Mouse (Mus musculus) fat pad, adult 2 months (tissue): ENCODE data around the gene Rin2.

ENCODE experiments used
- DNase-seq: peaks from one replicate; pipeline ENCODE4 v3.0.0-alpha.2; 2011; ENCODE audit warnings: low read depth, low spot score; ENCODE audit errors: extremely low read depth

The Rin2 gene

DNA sequence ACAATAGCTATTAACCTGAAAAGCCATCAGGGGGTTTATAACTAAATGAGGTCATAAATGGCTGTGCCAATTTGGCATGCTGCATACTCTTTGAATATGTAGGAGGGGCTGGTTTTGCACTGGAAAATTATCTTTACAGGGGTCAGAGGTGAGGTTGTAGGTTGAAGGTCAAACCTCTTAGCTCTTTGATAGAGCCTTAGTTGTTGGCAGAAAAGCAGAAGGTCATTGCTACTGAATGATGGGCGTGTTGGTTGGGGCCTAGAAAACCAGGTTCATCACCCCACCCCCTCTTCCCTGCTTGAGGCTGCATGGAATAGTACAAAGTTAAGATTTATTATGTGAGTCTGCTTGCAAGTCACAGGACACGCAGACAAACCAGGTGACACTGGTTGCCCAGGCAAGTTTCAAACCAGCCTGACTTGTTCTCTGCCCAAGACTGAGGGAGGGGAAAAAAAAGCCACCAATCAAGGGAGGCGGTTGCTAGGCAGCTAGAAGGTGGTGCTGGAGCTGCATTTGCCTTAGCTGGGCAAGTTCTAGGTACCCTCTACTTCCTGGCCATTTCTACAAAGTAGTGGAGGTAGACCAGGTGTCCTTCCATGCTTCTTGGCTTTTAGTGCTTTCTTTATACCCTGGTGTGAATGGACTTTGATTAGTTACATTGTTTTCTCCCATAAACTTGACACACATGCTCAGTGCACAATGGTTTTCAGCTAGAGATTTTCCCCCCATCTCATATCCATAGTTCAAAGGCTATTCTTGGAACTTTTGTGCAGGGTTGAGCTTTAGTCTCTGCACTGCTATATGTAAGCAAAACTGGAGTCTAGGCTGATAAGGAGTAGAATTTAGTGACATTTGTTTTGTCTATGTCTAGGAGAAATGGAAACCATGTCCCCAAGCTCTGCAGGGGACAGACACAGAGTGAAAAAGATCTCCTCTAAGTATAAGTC, 148.0 kb downstream of the Rin2 start:
- peak; percentile 97 for DNase-seq

DNA sequence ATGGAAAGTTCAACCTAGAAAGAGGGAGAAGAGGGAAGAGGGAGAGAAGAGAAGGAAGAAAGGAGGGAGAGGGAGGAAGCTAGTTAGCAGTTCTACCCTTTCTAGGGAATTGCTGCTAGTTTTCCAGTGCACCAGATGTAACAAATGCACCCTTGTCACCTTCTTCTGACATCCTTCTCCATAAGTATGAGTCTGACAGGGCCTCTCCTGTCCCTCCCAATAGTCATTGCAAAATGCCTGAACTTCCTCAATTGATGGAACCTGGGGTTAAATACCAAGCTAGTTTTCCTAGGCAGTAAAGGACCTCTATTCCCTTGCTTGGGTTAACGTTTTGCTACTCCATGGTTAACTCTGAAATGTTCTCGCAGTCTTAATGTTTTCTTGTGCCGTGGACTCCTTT, 149.7 kb downstream of the Rin2 start:
- DNase-seq: no peak

DNA sequence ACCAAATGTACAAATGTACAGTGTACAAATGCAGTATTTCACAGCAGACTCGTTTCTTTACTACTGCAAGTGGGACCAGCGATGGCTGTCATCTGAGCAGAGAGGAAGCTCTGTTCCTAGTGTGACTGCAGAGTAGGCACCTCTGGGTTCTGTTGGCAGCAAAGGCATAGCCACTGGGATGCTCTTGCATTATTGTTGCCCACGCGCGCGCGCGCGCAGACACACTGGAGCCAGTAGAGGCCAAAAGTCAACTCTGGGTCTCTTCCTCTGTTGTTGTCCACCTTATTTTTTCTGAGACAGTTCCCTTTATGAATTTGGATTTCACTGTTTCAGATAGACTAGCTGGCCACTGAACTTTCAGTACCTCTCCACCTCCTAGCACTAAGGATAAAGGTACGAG, 150.2 kb downstream of the Rin2 start:
- DNase-seq: no peak

DNA sequence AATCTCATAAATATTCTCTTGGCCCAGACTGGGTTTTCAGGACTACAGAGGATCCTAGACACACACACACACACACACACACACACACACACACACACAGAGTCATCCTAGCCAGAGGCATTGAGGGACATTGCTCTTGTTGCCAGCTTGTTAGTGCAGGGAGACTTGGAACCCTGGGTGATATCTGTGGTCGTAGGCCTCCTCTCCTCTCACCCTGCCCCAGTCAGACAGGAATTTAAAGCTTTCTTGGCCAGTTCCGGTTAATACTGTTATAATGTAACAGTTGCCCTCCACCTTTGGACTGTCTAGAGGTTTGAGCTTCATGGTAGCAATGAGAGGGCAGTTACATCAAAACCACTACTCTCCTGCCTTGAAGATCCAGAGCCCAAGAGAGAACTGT, 152.9 kb downstream of the Rin2 start:
- DNase-seq: no peak

DNA sequence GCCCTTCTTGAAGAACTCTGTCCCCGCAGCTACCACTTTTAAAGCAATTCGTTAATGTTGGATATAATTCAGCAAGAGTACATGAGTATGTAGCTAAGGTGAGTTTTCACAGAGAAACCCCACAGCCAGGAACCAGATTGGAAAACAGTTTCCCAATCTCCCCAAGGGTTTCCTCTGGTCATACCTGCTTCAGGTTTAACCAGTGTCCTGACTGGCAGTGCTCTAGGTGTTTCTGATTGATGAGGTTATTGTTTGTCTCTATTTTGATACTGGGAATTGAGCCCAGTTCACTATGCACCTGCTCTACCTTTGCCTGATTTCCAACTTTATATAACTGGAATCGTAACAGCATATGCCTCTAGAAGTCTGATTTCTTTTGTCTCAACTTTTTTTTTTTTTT, 153.6 kb downstream of the Rin2 start:
- DNase-seq: no peak

DNA sequence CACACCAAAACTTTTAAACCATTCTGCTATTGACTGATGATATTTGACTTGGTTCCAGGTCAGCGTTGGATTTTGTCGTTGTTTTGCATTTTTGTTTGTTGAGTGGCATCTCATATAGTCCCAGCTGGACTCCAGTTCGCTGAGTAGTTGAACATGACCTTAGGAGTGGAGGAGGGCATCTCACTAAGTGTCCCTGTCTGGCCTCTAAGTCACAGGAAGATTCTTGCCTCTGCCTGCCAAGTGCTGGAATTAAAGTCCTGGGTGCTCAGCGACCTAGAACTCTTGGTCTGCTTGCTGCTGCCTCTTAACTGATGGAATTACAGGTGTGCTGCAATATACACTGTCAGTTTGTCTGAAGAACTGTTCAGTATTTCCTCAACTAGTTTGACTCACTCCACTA, 154.2 kb downstream of the Rin2 start:
- DNase-seq: no peak

DNA sequence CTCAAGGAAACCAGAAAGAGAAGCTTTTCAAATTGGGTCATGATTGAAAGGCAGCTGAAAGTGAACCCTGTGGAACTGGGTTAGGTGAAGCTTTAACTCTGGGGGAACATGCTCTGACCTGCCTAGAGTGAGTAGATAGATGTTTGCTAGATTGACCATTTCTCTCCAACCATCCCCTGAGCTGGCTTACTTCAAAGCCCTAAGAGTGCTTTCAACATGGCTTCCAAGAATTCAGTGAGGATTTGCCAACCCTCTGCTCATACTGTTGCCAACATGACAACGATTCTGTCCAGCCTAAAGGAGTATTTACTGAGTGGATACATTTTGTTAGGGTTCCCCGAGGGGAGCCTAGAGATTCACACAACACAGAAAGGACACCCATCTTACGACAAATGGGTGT, 155.4 kb downstream of the Rin2 start:
- no peak for DNase-seq

DNA sequence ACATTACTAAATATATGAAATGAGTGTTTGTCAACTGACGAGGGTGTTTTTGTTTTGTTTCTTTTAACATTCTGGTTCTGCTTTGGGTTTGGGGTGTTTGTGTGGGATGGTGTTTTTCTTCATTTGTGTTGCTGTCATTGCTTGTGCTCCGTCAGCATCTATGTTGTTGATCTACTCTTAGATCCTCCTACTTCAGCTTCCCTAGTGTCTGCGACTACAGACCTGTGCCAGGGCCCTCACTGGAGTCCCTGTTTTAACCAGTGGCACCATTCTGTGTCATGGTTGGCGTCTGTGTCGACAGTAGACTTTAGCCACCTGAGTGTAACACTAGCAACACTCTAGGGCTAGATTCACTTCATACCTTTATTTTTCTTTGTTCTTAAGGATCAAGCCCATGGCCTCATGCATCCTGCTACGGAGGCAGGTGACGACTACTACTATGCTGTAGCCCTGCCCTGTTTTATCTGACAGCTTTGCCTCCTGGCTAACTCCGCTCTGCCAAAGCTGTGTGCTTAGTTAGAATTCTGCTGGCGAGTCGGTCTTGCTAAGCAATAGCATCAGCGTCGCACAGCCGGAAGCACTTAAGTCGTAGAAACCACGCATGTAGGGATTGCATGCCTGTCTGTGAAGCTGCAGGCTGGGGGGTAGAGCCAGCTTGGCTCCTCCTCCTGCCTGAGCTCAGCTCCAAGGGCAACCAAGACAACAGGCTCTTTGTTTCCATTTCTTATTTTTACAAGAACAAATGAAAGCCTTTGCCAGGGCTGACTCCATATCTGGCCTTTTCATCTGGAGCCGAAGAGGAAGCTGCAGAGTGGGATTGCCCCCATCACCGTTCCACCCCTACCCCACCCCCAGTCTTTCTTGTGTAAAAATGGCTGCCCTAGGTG, 157.2 kb downstream of the Rin2 start:
- DNase-seq: peak; percentile 100

DNA sequence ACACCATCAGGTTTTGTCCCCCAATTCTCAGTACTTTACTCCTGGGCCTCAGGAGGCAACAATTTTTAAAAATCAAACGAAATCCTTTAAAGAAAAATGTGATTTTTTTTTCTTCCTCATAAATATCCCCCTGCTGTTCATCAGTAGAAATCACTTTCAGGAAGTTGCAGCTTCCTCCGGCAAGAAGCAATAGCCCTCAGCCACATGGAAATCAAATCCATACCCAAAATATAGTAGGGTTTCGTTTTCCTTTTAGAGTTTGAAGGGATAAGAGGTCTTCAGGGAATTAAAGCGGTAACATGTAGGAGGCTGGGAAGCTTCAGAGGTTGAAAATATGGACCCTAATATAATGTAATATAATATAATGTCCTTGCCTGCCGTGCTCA, 157.8 kb downstream of the Rin2 start:
- DNase-seq: no peak

DNA sequence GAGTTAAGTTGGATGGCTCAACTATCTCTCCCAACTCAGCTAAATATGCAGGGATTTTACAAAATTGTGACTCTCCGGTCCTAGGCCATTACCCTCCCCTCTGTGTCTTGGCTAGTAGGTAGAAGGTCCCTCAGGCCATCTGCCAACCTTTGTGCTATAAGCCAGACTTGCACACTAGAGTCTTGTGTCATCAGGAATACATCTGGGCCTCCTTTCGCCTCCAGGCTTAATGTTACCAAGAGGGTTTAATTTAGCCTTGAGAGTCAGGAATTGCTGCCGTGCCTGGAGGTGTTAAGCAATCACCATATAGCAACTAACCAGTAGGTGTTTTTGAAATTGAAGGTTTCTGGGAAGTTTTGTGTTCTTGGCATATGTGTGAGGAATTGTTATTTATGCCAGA, 158.3 kb downstream of the Rin2 start:
- DNase-seq: peak; percentile 99

DNA sequence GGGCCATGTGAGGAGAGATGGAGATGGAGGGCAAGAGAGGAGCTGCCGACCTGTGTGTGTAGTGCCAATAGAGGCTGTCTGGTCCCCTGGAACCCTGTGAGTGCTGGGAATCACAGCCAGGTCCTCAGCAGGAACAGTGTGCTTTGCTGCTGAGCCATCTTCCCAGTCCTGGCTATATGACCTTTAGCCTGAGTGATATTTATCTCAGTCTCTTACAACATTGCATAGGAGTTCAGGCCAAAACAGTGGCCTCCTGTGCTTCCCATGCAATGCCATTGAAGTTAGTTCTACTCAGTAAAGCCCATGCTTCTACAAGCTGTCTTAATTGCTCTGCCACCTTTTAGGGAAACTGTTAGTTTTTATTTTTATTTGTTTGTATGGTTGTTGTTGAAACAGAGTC, 160.9 kb downstream of the Rin2 start:
- DNase-seq: no peak

DNA sequence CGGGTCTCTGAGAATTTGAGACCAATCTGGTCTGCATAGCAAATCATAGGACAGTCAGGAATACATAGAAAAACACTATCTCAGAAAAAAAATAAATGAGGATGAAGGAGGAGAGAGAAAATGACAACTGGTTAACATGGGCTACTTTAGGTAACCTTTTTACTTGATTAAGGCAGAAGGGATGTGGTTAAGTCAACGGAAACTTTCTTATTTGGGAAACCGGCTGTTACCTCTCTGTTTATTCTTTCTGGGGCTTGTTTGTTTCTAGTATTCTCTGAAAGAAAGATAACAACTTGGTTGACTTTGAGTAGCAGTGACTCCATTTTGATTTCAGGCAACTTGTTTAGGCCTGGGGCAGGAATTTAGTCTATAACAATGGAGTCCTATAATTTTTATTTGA, 163.7 kb downstream of the Rin2 start:
- no peak for DNase-seq

DNA sequence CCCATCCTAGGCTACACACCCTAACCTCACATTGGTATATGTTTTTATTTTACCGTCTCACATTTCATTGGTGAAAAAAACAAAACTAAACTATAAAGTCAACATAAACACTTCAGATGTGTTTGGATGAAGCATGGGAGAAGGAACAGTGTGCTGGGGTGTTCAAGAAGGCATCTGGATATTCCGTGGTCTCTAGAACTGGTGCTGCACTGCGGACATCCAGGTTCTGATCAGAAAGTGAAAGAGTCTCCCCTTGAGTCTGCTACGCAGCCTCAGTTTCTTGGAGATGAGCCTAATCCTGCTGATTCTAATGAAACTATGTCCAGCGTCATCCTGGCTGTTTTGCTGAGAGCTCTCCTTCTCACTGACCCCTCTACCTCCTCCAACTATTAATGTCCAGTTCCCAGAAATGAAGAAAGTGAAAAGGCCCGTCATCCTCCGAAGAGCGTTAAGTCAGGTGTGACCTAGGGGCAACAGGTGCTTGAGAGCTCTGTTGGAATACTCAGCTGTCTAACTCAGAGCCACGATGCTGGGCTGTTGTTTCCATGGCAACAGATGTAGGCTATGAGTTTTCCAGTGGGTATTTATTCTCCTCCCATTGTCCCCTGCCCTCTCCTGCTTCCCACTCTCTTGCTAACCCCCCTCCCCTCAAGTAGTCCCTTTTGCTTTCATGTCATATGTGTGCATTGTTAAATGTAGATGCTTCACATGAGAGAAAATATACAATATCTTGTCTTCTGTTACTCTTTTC, 164.7 kb downstream of the Rin2 start:
- no peak for DNase-seq

DNA sequence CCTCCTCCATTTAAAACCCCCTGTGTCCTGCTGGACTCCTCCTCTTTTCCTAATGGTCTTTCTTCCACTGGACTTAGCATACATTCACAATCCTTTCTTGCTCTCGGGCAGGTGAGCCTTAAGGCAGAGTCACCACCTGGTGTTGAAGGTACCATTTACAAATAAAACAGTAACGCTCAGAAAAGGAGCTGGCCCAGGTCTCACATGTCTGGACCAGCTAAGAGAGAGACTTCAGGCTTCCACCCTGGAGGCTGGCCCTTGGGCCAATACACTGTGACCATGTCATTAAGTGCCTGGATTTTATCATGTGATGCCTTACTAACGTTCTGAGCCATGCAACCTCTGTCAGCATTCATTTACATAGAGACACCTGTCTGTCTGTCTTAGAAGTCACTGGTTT, 165.3 kb downstream of the Rin2 start:
- no peak for DNase-seq

DNA sequence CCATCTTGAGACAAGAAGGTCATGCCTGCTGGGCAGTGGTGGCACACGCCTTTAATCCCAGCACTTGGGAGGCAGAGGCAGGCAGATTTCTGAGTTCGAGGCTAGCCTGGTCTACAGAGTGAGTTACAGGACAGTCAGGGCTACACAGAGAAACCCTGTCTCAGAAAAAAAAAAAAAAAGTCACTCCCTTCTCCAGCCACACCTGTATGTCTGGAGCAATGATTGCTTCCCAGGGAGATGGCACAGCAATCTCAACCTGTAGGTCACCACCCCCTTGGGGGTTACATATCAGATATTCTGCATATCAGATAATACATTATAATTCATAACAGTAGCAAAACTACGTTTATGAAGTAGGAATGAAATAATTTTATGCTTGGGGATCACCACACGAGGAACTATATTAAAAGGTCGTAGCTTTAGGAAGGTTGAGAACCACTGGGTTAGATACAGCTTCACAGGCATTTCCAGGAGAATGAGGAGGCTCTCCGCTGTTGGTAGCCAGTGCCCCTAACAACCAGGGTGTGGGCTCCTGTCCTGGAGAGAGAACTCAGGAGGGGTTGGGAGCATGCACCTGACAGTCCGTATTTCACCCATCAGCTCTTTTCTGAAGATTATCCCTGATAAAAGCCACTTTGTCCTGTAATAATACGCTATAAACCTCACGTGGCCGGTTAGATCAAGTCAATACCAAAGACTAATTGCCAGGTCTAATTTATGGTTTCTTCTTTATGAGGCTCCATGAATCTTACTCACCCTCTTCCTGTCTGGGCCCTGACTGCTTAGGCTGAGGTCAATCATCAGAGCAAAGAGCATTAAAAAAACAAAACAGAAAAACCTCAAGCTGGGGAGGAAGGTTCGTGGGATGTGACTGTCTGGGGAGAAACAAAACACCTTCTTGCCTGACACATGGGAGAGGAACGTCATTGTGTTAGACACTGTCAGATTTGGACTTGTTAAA, 166.2 kb downstream of the Rin2 start:
- no peak for DNase-seq

DNA sequence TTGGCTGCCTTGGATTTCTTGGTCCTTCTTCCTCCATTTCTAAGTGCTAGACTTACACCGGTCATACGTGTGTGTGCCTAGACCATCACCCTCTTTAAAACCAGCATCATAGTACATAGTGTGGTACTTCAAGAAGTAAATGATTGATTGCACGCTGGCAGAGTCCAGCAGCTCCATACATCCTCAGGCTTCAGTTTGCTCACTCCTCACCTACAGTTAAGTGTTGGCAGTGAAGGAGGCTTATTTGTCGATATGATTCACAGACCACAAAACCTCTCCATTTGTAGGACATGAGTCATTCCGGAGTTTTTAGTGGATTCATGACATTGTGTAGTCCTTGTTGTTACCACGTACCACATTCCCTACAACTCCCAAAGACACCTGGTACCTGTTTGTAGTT, 168.3 kb downstream of the Rin2 start:
- no peak for DNase-seq

DNA sequence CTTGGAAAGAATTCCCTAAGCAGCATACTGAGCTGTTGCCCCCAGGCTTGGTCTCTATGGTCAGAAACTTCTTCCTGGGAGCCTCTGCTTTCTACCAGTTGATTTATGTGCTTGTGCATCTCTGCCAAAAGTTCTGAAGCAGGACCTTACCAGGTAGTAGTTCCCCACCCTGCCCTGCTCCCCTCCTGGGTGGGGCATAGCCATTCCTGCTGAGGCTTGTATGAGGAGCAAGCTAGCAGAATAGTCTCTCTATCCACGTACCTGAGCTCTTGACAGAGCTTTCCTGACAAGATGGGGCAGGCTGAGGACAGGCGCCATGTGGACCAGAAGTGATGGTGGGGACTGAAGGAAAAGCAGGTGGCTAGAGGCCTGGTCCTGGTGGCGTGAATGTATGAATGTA, 171.6 kb downstream of the Rin2 start:
- DNase-seq: no peak

DNA sequence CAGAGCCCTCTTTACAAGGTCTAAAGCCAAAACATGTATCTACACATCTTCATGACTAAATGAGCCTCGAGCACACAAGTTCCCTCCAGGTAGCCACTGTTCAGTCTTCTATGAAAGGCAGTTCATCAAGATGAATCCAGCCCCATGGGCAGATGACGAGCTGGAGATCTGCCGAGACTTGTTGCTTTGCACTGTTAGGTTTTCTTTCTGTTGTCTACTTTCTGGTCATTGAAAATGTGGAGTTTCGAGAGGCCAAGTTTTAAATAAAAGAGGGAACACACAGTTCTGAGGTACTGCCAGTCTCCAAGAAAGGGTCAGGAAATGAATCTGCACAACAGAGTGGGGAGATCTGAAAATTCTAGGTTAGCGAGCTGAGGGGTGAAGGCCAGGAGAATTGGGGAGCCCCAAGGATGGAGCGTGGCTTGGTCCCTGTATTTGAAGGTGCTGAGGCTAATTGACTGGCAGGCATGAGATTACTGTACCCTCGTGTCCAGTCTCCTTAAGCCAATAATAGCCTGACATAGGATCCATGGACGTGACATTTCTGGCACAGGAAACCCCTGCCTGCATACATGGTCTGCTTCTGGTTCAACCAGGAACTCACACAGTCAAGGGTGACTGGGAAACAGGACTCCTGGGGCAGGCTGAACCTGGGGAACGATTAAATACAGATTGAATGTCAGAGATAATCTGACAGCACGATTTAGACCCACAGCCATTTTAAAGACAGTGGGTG, 174.3 kb downstream of the Rin2 start:
- DNase-seq: no peak

DNA sequence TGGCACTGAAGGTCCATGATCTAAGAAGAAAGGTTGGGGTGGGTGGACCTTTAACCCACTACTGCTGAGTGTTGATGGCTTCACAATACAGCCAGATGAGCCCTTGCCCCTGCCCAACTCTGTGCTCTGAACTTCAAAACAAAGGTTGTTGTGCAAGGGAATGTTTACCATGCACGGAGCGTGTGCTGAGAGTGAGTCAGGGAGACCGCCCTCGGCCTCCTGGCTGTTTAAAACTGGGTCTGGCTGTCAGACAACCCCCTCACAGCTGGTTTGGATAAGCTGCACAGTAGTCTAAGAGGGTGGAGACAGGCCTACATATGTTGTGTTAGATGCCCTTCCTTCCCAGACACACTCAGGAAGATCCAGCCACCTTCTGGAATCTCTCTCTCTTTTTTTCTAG, 175.8 kb downstream of the Rin2 start:
- DNase-seq: no peak

DNA sequence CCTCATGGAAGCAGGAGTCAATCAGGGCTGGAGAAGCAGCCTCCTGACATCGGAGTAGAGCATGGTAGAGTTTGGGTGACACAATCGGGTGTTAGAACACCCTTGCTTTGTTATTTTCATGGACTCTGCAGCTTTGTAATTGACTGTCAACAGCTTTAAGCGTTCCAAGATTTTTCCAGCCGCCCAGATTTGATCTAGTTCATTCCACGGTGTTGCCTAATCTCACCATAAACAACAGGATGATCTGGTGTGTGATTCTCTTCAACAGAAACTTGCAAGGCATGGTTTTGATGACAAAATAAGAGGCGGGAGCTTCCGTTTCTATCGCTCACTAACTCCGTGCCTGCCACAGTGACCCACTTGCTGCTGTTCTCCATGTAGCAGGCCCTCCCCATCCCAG, 180.8 kb downstream of the Rin2 start:
- no peak for DNase-seq
